Mouse (Mus musculus) mesoderm, embryonic 11.5 days (tissue): ENCODE results near the gene Sohlh2.
A peak's percentile ranks its signal among the peaks of the same experiment; 100 is the strongest.

ENCODE experiments used
- DNase-seq: peaks from one replicate; pipeline ENCODE4 v3.0.0-alpha.2; 2012; ENCODE audit warnings: low read depth, low spot score

The Sohlh2 gene

GRCm38 (mm10) chr3:55207665-55208064 lies 25.8 kb downstream of the Sohlh2 start:
- DNase-seq = no peak

- DNase-seq = no peak
Observed at GRCm38 (mm10) chr3:55212254-55212653, 30.4 kb downstream of the Sohlh2 start.

- DNase-seq = no peak
Observed at GRCm38 (mm10) chr3:55213785-55214184, 32.0 kb downstream of the Sohlh2 start.

- no peak for DNase-seq
Observed at GRCm38 (mm10) chr3:55214413-55214812, 32.6 kb downstream of the Sohlh2 start.

GRCm38 (mm10) chr3:55222502-55222901 lies 40.7 kb downstream of the Sohlh2 start:
- no peak for DNase-seq

- no peak for DNase-seq
Observed at GRCm38 (mm10) chr3:55223862-55224261, 42.0 kb downstream of the Sohlh2 start.

- DNase-seq = peak; percentile 49
Observed at GRCm38 (mm10) chr3:55226501-55227213, 44.8 kb downstream of the Sohlh2 start.

GRCm38 (mm10) chr3:55227214-55227581 lies 45.4 kb downstream of the Sohlh2 start:
- DNase-seq = no peak

GRCm38 (mm10) chr3:55241730-55242421 lies 60.0 kb downstream of the Sohlh2 start, which contains the start of gene Dclk1:
Dclk1 (plus strand) TSS chr3:55242364.
- no peak for DNase-seq

- DNase-seq = peak; percentile 88
Observed at GRCm38 (mm10) chr3:55242422-55243055, 60.7 kb downstream of the Sohlh2 start.

- DNase-seq = peak; percentile 15
Observed at GRCm38 (mm10) chr3:55243056-55243471, 61.2 kb downstream of the Sohlh2 start.

- no peak for DNase-seq
Observed at GRCm38 (mm10) chr3:55244087-55244486, 62.3 kb downstream of the Sohlh2 start.

- no peak for DNase-seq
Observed at GRCm38 (mm10) chr3:55246618-55247272, 64.9 kb downstream of the Sohlh2 start.

GRCm38 (mm10) chr3:55248048-55248447 lies 66.2 kb downstream of the Sohlh2 start:
- DNase-seq = no peak

- no peak for DNase-seq
Observed at GRCm38 (mm10) chr3:55248508-55248907, 66.7 kb downstream of the Sohlh2 start.

GRCm38 (mm10) chr3:55250631-55251030 lies 68.8 kb downstream of the Sohlh2 start:
- DNase-seq = no peak
